Mouse (Mus musculus) liver, embryonic 11.5 days (tissue): Measurements from ENCODE around the gene Lgi4. TPM values are rescaled to one million over a fixed set of nuclear protein-coding genes. Genes with fewer than 3 reads are reported as not detected.
A peak's percentile ranks its signal among the peaks of the same experiment; 100 is the strongest.

Experiments used
- ATAC-seq: fragments of 200-750 bp; cut with Nextera tagmentation; replicated peaks from 2 replicates; pipeline ENCODE4 v1.8.0; 2017; ENCODE audit warnings: moderate number of reproducible peaks, mild to moderate bottlenecking, moderate TSS enrichment, moderate library complexity; ENCODE audit not compliant: low FRiP score
- DNase-seq: peaks from one replicate; pipeline ENCODE4 v3.0.0-alpha.2; 2017; ENCODE audit warnings: low spot score
- H3K27ac ChIP-seq: fragments of 300-500 bp; sonication (generic); 2 replicates; pipeline ENCODE4 v1.5.1; 2014; ENCODE audit warnings: mild to moderate bottlenecking, low read depth, low read length, control low read depth
- H3K27me3 ChIP-seq: fragments of 300-500 bp; sonication (generic); replicated peaks from 2 replicates; pipeline ENCODE4 v1.6.1; 2014; ENCODE audit warnings: low read length, mixed read lengths; ENCODE audit not compliant: control insufficient read depth, insufficient read depth
- H3K36me3 ChIP-seq: fragments of 300-500 bp; sonication (generic); 2 replicates; pipeline ENCODE4 v1.6.1; 2014; ENCODE audit warnings: mild to moderate bottlenecking, low read length, moderate library complexity, mixed read lengths; ENCODE audit not compliant: control insufficient read depth, insufficient read depth
- H3K4me1 ChIP-seq: fragments of 300-500 bp; sonication (generic); replicated peaks from 2 replicates; pipeline ENCODE4 v1.6.1; 2014; ENCODE audit warnings: low read length, mixed read lengths; ENCODE audit not compliant: control insufficient read depth, insufficient read depth
- H3K4me2 ChIP-seq: fragments of 300-500 bp; sonication (generic); 2 replicates; pipeline ENCODE4 v1.6.1; 2014; ENCODE audit warnings: mild to moderate bottlenecking, control low read depth, moderate library complexity
- H3K4me3 ChIP-seq: fragments of 300-500 bp; sonication (generic); 2 replicates; pipeline ENCODE4 v1.5.1; 2014; ENCODE audit warnings: low read depth, low read length, control low read depth
- H3K9ac ChIP-seq: fragments of 300-500 bp; sonication (generic); 2 replicates; pipeline ENCODE4 v1.6.1; 2014; ENCODE audit warnings: low read depth, low read length, control low read depth
- H3K9me3 ChIP-seq: fragments of 300-500 bp; sonication (generic); 2 replicates; pipeline ENCODE4 v1.6.1; 2016; ENCODE audit warnings: low read length, inconsistent platforms, mixed read lengths; ENCODE audit not compliant: control insufficient read depth
- WGBS: fragments of 180-500 bp; shearing (Covaris S2); extraction: QIAGEN DNeasy Blood & Tissue Kit; methylation state at CpG from one replicate; pipeline ENCODE4 v1.1.7; 2014; 5-methylcytosine and 5-hydroxymethylcytosine counted together
- polyA plus RNA-seq: library from polyadenylated mRNA; unstranded; fragments of >200 nt; fragmentation: Nextera tagmentation; extraction: Ambion mirVana; gene quantifications from 2 replicates; pipeline ENCODE4 v1.2.1, GENCODE M21; 2014

Gene Lgi4
- polyA plus RNA-seq, 1 experiment from 2014 or later: 0.45 TPM

GRCm38 (mm10) chr7:31049135-31049845 lies 9.9 kb upstream of the Lgi4 start:
- H3K36me3 ChIP-seq: no peaks in the 10 kb centered on the region
- peaks cover 9% of the 10 kb centered on the region for H3K4me1 ChIP-seq
- no peak overlapping the region for H3K4me3 ChIP-seq
- ATAC-seq: no peak
- H3K27me3 ChIP-seq: peaks cover 65% of the 10 kb centered on the region
- DNase-seq: no peak
- no peak overlapping the region for H3K9ac ChIP-seq
- no peaks in the 10 kb centered on the region for H3K9me3 ChIP-seq
- 23% methylated on average over 5 of the region's 5 CpGs for WGBS
- no peak overlapping the region for H3K27ac ChIP-seq
- H3K4me2 ChIP-seq: no peak overlapping the region; the same call in 1 of the 2 replicates

DNA sequence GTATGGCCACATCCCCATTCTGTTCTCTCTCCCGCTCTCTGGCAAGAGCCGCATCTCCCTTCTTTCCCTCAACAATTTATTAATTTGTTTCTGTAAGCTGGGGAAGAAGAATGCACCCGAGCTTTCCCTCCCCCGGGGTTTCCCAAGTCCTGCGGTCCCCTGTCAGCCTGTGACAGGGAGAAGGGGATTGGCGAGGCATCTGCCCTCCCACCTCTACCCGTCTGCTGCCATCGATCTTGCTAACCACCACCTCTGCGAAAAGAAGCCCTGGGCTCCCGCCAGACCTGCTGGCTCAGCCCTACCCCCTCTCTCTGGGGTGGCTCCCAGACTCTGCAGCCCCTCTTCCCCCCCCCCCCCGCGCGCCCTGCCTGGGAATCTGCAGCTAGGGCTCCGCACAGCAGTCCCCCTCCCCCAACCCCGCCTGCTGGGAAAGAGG lies 9.3 kb upstream of the Lgi4 start:
- DNase-seq (no peak), ATAC-seq (no peak)
- H3K9me3 ChIP-seq: no peaks in the 10 kb centered on the region
- H3K4me3 ChIP-seq: no peak overlapping the region
- peaks cover 63% of the 10 kb centered on the region for H3K27me3 ChIP-seq
- H3K27ac ChIP-seq: no peak overlapping the region
- peak overlapping the region; percentile 23 for H3K4me2 ChIP-seq
- H3K4me1 ChIP-seq: peaks cover 11% of the 10 kb centered on the region
- no peak overlapping the region for H3K9ac ChIP-seq
- H3K36me3 ChIP-seq: no peaks in the 10 kb centered on the region
- 4% methylated on average over 12 of the region's 15 CpGs for WGBS

DNA sequence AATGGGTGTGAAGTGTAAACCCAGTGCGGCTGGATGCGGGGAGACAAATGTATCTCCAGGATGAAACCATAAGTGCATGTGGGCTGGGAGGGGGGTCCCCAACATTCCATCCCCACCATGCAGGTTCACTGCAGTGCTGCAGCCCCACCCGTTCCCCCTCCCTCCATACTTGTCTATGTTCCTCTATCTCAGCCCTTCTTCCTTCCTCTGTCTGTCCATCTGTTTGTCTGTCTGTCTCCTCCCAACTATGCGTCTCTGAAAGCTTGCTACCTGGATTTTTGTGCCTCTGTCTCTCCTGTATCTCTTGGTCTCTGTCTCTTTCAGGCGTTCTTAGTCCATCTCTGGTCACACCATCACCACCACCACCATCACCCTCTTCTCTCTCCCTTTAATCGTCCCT lies 8.7 kb upstream of the Lgi4 start:
- no peaks in the 10 kb centered on the region for H3K36me3 ChIP-seq
- H3K4me2 ChIP-seq: peak overlapping the region; percentile 23; the same call in 1 of the 2 replicates
- H3K27ac ChIP-seq: no peak overlapping the region
- no peak overlapping the region for H3K9ac ChIP-seq
- H3K27me3 ChIP-seq: peaks cover 58% of the 10 kb centered on the region
- no peak overlapping the region for H3K4me3 ChIP-seq
- WGBS: 8% methylated on average over 6 of the region's 6 CpGs
- no peak for ATAC-seq
- no peak for DNase-seq
- no peaks in the 10 kb centered on the region for H3K9me3 ChIP-seq
- H3K4me1 ChIP-seq: peaks cover 11% of the 10 kb centered on the region

DNA sequence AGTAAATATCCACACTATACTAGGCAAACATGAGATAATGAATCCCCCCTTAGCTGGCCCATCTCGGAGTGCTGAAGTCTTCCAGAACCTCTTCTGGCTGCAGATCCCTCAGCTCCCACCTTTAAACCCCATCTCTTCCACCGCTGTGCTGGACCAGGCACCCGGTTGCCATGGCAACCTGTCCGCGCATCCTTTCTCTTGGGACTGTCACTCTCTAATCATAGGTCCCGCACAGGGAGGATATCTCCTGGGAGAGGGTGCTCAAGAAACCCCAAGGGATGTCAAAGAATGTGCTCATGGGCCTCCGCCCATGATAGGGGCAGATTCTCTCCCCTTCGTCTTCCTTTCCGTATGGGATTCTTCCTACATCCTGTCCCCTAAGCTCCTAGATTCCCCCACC lies 8.2 kb upstream of the Lgi4 start:
- ATAC-seq (no peak), DNase-seq (no peak)
- Histone ChIP-seq H3K27ac (no peak overlapping the region), H3K27me3 (peaks cover 58% of the 10 kb centered on the region), H3K36me3 (no peaks in the 10 kb centered on the region), H3K4me1 (peaks cover 11% of the 10 kb centered on the region), H3K4me2 (peak overlapping the region; percentile 22), H3K9ac (no peak overlapping the region), H3K9me3 (no peaks in the 10 kb centered on the region), H3K4me3 (no peak overlapping the region)
- 4% methylated on average over 9 of the region's 9 CpGs for WGBS

DNA sequence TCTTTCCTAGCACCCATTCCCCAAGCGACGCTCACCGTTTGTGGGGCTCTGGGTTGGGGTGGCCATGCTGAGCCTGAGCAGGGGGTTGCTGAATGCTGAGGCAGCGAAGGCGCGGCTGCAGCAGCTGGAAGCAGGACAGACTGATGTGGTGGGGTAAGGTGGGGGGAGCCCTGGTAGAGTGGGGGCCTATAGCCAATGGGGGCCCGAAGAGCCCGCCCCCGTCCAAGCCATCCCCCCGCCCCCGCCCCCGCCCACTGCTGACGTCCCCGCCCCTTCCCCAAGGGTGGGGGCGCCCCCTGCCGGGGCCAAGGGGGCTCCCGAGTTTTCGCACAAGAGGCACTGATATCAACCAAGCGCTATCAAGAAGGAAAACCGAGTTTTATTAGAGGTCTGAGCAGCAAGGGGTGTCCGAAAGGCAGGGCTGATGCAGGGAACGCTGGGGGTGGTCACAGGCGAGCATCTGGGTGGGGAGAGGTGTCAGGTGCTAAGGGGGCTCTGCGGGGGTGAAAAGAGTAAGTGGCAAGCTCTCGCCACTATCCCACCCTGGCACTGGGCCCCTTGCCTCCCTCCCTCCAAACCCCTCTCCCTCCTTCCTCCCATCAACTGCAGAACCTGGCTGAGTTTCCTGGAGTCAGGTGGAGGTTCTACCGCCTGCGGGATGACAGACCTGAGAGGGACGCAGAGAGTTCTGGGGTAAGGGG lies 7.7 kb upstream of the Lgi4 start, which contains the start of gene Fxyd7:
Gene Fxyd7, minus strand, starts transcription at position 147 of the 701 bp plus-strand sequence.
- no peak within 1 kb of the TSS for H3K9ac ChIP-seq

GRCm38 (mm10) chr7:31052251-31052635 lies 6.9 kb upstream of the Lgi4 start:
- no peak overlapping the region for H3K27ac ChIP-seq
- H3K27me3 ChIP-seq: peaks cover 56% of the 10 kb centered on the region
- peaks cover 12% of the 10 kb centered on the region for H3K4me1 ChIP-seq
- DNase-seq (no peak), ATAC-seq (no peak)
- no peaks in the 10 kb centered on the region for H3K36me3 ChIP-seq
- no peak overlapping the region for H3K9ac ChIP-seq
- no peaks in the 10 kb centered on the region for H3K9me3 ChIP-seq
- WGBS: 4% methylated on average over 22 of the region's 22 CpGs
- H3K4me2 ChIP-seq: peak overlapping the region; percentile 37
- 0 out of 2 replicates have a peak overlapping the region, but pooled peaks have one; percentile 3 for H3K4me3 ChIP-seq

More for the DNA sequence above, 7.7 kb upstream of the Lgi4 start, which contains the start of gene Fxyd7:
- H3K9me3 ChIP-seq: no peaks in the 10 kb centered on the region
- ATAC-seq (no peak), DNase-seq (no peak)
- H3K36me3 ChIP-seq: no peaks in the 10 kb centered on the region
- peaks cover 58% of the 10 kb centered on the region for H3K27me3 ChIP-seq
- peak within 1 kb of the TSS; percentile 37 for H3K4me2 ChIP-seq
- H3K27ac ChIP-seq: no peak within 1 kb of the TSS
- 5% methylated on average over 26 of the region's 28 CpGs for WGBS
- H3K4me3 ChIP-seq: no peak within 1 kb of the TSS
- H3K4me1 ChIP-seq: peaks cover 11% of the 10 kb centered on the region

DNA sequence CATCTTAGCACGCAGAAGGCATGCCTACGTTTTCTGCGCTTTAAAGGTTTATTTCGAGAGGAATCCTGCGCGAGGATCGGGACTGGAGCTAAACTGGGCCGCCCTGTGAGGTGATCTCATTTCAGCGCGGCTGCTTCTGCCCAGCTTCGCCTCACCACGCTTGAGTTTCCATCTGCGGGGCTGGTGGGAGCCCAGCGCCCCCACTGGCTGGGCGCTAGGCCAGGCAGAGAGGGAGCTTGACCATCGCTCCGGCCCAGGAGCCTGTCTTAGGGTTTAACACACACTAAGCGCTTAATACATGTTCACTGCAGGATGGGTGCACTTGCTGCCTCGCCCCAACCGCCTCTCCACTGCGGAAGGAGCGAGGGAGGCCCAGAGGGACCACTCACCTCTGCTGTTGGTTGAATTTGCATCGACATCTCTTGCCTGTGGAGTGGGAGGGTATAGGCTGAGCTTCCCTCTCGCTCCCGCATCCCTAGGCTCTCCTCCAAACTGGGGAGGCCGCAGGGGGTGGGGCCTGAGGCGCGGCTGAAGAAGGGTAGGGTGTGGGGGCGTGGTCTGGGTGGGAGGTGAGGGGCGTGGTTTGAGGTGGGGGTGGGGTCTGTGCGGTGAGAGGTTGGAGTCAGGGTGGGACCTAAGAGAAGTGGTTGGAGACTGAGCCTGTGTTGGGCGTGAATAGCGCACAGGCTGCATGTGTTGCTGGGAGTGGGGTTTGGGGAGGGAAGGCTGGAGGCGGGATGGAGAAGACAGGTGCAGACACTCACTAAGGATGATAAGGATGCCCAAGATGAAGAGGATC lies 6.3 kb upstream of the Lgi4 start:
- peak; percentile 37; the same call in 1 of the 2 replicates for ATAC-seq
- no peaks in the 10 kb centered on the region for H3K36me3 ChIP-seq
- no peaks in the 10 kb centered on the region for H3K9me3 ChIP-seq
- peak overlapping the region; percentile 37 for H3K4me2 ChIP-seq
- peak overlapping the region; percentile 3; the same call in 1 of the 2 replicates for H3K4me3 ChIP-seq
- peaks cover 14% of the 10 kb centered on the region for H3K4me1 ChIP-seq
- H3K27me3 ChIP-seq: peaks cover 56% of the 10 kb centered on the region
- no peak overlapping the region for H3K27ac ChIP-seq
- no peak overlapping the region for H3K9ac ChIP-seq
- 3% methylated on average over 34 of the region's 34 CpGs for WGBS
- DNase-seq: no peak

DNA sequence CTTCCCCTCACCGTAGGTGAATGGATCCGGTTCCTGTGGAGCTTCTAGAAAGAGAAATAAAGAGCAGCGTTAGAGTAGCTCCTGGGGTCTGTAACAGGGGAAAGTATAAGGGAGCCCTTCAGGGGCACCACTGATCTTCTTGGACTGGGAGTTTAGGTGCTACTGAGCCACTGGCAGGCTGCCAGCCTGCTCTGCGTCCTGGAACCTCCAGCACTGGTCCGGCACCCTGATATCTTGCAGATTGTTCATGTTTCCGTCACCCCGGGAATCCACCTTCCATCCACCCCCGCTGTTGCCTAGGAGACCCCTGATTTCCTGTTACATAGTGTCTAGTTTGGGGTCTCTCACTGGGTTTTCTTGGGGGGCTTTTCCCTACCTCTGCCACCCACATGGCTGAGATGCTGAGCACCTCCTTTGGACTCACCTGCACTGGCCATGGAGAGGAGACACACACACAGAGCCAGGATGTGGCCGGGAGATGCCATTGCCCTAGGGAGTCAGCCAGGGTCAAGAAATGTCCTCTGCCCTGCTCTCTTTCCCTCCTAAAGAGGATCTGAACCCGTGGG lies 5.2 kb upstream of the Lgi4 start:
- Histone ChIP-seq H3K36me3 (no peaks in the 10 kb centered on the region), H3K9ac (no peak overlapping the region), H3K4me2 (no peak overlapping the region), H3K9me3 (no peaks in the 10 kb centered on the region), H3K4me3 (no peak overlapping the region), H3K4me1 (peaks cover 14% of the 10 kb centered on the region), H3K27ac (no peak overlapping the region), H3K27me3 (peaks cover 56% of the 10 kb centered on the region)
- ATAC-seq (no peak), DNase-seq (no peak)
- WGBS: 41% methylated on average over 10 of the region's 10 CpGs
